Mouse (Mus musculus): ENCODE measurements around the gene Gm28305. TPM values are rescaled to one million over a fixed set of nuclear protein-coding genes. Genes with fewer than 3 reads are reported as not detected.

Gene Gm28305
- polyA plus RNA-seq, 1 experiment from 2014 or later: not detected

GRCm38 (mm10) chr9:104102301-104102700 lies 61.8 kb downstream of the Gm28305 start:
- Histone ChIP-seq H3K4me2 (0 out of 2 replicates have a peak overlapping the region, but pooled peaks have one; percentile 5), H3K4me3 (no peak overlapping the region), H3K4me1 (peaks cover 19% of the 10 kb centered on the region), H3K27ac (no peak overlapping the region), H3K27me3 (no peaks in the 10 kb centered on the region), H3K9ac (no peak overlapping the region), H3K36me3 (peaks cover 5% of the 10 kb centered on the region; the same call in 1 of the 2 replicates), H3K9me3 (no peaks in the 10 kb centered on the region)
- WGBS: 23% methylated on average over 6 of the region's 6 CpGs
- no peak for ATAC-seq (ENCODE audit: insufficient number of reproducible peaks, insufficient read depth, low FRiP score, low TSS enrichment, low read depth)

DNA sequence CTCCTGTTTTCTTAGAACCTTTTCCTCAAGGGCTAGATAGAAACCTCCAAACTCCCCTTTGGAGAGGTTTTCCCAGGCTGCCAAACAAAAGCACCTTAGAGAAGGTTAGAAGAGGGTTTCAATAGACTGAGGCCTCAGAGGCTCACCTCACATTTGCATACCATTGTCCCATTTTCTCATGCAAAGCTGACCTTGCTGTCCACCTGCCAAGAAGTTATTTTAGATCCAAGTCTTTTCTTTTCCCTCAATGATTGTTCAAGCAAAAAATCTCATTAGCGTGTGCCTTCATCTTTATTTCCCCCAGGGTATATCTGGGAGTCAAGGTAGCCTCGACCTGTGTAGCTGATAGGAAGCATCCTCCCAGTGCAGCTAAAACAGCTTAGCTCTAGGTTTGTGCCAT lies 62.4 kb downstream of the Gm28305 start:
- H3K27ac ChIP-seq: no peak overlapping the region
- H3K27me3 ChIP-seq: no peaks in the 10 kb centered on the region
- no peak for ATAC-seq (ENCODE audit: insufficient number of reproducible peaks, insufficient read depth, low FRiP score, low TSS enrichment, low read depth)
- H3K36me3 ChIP-seq: peaks cover 5% of the 10 kb centered on the region; the same call in 1 of the 2 replicates
- no peaks in the 10 kb centered on the region for H3K9me3 ChIP-seq
- no peak overlapping the region for H3K4me3 ChIP-seq
- peaks cover 19% of the 10 kb centered on the region for H3K4me1 ChIP-seq
- H3K4me2 ChIP-seq: no peak overlapping the region
- WGBS: 25% methylated on average over 2 of the region's 2 CpGs
- no peak overlapping the region for H3K9ac ChIP-seq

GRCm38 (mm10) chr9:104104986-104105385 lies 64.5 kb downstream of the Gm28305 start:
- H3K4me2 ChIP-seq: no peak overlapping the region
- peaks cover 35% of the 10 kb centered on the region for H3K4me1 ChIP-seq
- H3K36me3 ChIP-seq: no peaks in the 10 kb centered on the region
- ATAC-seq (ENCODE audit: insufficient number of reproducible peaks, insufficient read depth, low FRiP score, low TSS enrichment, low read depth): no peak
- H3K27ac ChIP-seq: no peak overlapping the region
- no peak overlapping the region for H3K9ac ChIP-seq
- WGBS: 87% methylated on average over 2 of the region's 2 CpGs
- no peaks in the 10 kb centered on the region for H3K27me3 ChIP-seq
- H3K9me3 ChIP-seq: no peaks in the 10 kb centered on the region
- H3K4me3 ChIP-seq: no peak overlapping the region

GRCm38 (mm10) chr9:104106930-104107329 lies 66.5 kb downstream of the Gm28305 start:
- H3K27ac ChIP-seq: no peak overlapping the region
- no peak overlapping the region for H3K9ac ChIP-seq
- H3K27me3 ChIP-seq: no peaks in the 10 kb centered on the region
- WGBS: 85% methylated on average over 9 of the region's 9 CpGs
- no peaks in the 10 kb centered on the region for H3K36me3 ChIP-seq
- 0 out of 2 replicates have a peak, but pooled peaks cover 4% of the 10 kb centered on the region for H3K9me3 ChIP-seq
- H3K4me3 ChIP-seq: no peak overlapping the region
- no peak for ATAC-seq (ENCODE audit: insufficient number of reproducible peaks, insufficient read depth, low FRiP score, low TSS enrichment, low read depth)
- H3K4me2 ChIP-seq: no peak overlapping the region
- H3K4me1 ChIP-seq: peaks cover 25% of the 10 kb centered on the region

DNA sequence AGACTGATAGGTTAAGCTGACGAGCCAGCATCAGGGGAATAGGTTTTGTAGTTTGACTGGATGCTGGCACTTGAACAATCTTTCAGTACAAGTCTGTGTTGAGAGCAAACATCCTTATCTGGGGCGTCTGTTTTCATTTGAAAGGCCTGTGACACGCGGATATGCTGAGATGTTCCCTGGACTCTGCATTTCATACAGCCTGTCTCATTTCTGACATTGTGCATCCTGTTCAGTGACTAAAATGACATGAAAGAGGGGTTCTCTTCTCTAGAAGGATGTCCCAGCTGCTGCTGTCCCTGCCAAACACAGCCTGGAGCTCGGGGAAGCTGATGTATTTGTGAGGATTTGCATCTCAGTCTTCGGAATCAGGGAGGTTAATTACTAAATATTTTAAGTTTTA lies 67.0 kb downstream of the Gm28305 start:
- Histone ChIP-seq H3K4me3 (no peak overlapping the region), H3K36me3 (no peaks in the 10 kb centered on the region), H3K9me3 (0 out of 2 replicates have a peak, but pooled peaks cover 5% of the 10 kb centered on the region), H3K4me1 (peaks cover 19% of the 10 kb centered on the region), H3K27ac (no peak overlapping the region), H3K27me3 (no peaks in the 10 kb centered on the region), H3K4me2 (no peak overlapping the region), H3K9ac (no peak overlapping the region)
- no peak for ATAC-seq (ENCODE audit: insufficient number of reproducible peaks, insufficient read depth, low FRiP score, low TSS enrichment, low read depth)
- WGBS: 75% methylated on average over 6 of the region's 6 CpGs

GRCm38 (mm10) chr9:104108571-104109143 lies 68.2 kb downstream of the Gm28305 start:
- H3K9ac ChIP-seq: no peak overlapping the region
- 0 out of 2 replicates have a peak, but pooled peaks cover 5% of the 10 kb centered on the region for H3K9me3 ChIP-seq
- H3K27ac ChIP-seq: peak overlapping the region; percentile 73
- 59% methylated on average over 2 of the region's 2 CpGs for WGBS
- peak overlapping the region; percentile 16; the same call in 1 of the 2 replicates for H3K4me2 ChIP-seq
- ATAC-seq (ENCODE audit: insufficient number of reproducible peaks, insufficient read depth, low FRiP score, low TSS enrichment, low read depth): no peak
- H3K4me3 ChIP-seq: no peak overlapping the region
- H3K27me3 ChIP-seq: no peaks in the 10 kb centered on the region
- H3K36me3 ChIP-seq: no peaks in the 10 kb centered on the region
- H3K4me1 ChIP-seq: peaks cover 22% of the 10 kb centered on the region

DNA sequence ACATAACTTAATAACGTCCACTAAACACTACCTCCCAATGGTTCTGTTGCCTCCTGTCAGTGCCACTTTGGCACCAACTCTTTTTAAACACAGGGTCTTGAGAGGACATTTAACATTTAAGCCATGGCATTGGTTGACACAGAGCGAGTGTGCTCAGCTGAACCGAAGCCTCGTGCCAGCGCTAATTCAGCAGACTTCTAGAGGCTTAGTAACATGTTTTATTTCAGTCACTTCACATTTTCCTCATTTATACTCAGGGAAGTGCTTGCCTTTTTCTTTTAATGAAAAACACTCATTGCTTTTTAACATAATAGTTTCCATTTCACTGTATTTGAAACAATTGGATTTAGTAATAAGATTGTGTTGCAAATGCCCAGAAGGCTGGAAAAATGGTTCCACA lies 68.7 kb downstream of the Gm28305 start:
- no peak overlapping the region for H3K9ac ChIP-seq
- no peak for ATAC-seq (ENCODE audit: insufficient number of reproducible peaks, insufficient read depth, low FRiP score, low TSS enrichment, low read depth)
- 0 out of 2 replicates have a peak, but pooled peaks cover 5% of the 10 kb centered on the region for H3K9me3 ChIP-seq
- H3K4me3 ChIP-seq: no peak overlapping the region
- no peaks in the 10 kb centered on the region for H3K36me3 ChIP-seq
- no peaks in the 10 kb centered on the region for H3K27me3 ChIP-seq
- H3K4me1 ChIP-seq: peaks cover 24% of the 10 kb centered on the region
- peak overlapping the region; percentile 16; the same call in 1 of the 2 replicates for H3K4me2 ChIP-seq
- H3K27ac ChIP-seq: peak overlapping the region; percentile 73
- WGBS: 45% methylated on average over 5 of the region's 5 CpGs

DNA sequence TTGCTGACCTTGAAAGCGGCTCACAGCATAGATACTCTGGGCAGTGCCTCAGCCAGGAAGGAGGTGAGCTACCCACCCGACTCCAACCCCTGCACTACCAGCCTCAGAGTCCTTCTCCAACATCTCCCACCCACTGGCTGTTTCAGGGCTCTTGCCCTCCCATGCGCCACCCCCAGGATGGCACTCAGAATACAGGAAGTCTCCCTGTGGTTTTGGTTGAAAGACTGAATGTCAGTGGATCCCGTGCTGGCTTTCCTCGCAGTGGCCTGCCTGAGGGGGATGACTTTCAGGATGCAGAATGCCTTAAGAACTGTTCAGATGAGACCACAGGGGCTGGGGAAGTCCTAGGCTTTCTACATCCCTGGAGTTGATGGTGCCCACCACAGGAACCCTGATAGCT lies 82.6 kb downstream of the Gm28305 start:
- ATAC-seq (ENCODE audit: insufficient number of reproducible peaks, insufficient read depth, low FRiP score, low TSS enrichment, low read depth): no peak
- H3K4me2 ChIP-seq: no peak overlapping the region
- WGBS: 68% methylated on average over 5 of the region's 5 CpGs
- H3K36me3 ChIP-seq: no peaks in the 10 kb centered on the region
- H3K9me3 ChIP-seq: no peaks in the 10 kb centered on the region
- H3K27ac ChIP-seq: peak overlapping the region; percentile 72; the same call in 1 of the 2 replicates
- H3K9ac ChIP-seq: no peak overlapping the region
- H3K4me3 ChIP-seq: no peak overlapping the region
- H3K4me1 ChIP-seq: peaks cover 56% of the 10 kb centered on the region
- no peaks in the 10 kb centered on the region for H3K27me3 ChIP-seq

DNA sequence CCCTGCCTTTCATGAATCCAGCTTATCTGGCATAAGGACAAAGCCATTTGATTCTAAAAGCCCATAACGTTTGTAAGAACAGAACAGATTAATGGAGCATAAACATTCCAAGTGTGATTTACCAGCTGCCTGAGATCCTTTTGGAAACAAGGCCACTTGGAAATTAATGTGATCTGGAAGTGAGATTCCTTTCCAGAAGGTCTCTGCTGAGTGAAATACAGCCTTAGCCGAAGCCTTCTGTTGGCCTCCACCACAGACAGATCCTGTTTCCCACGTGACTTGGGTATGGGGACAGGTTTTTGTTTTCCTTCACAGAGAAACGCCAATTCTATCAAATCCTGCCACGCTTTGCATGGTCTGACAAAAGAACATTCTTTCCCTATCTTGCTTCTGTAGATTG lies 83.2 kb downstream of the Gm28305 start:
- Histone ChIP-seq H3K36me3 (no peaks in the 10 kb centered on the region), H3K4me1 (peaks cover 53% of the 10 kb centered on the region), H3K27ac (peak overlapping the region; percentile 72), H3K27me3 (no peaks in the 10 kb centered on the region), H3K4me3 (no peak overlapping the region), H3K4me2 (no peak overlapping the region), H3K9ac (no peak overlapping the region), H3K9me3 (no peaks in the 10 kb centered on the region)
- 31% methylated on average over 5 of the region's 5 CpGs for WGBS
- no peak for ATAC-seq (ENCODE audit: insufficient number of reproducible peaks, insufficient read depth, low FRiP score, low TSS enrichment, low read depth)

Other genes starting within 250 kb of the Gm28305 start
- gene Nphp3, start 38.1 kb upstream of the Gm28305 start, polyA plus RNA-seq (2015; fragmentation: Nextera tagmentation; extraction: Ambion mirVana): 9.1 and 9.3 TPM in 2 replicates
- gene Uba5, start 22.5 kb downstream of the Gm28305 start, polyA plus RNA-seq (2015; fragmentation: Nextera tagmentation; extraction: Ambion mirVana): 64.3 and 65.2 TPM in 2 replicates
- gene Acad11, start 22.7 kb downstream of the Gm28305 start, polyA plus RNA-seq (2015; fragmentation: Nextera tagmentation; extraction: Ambion mirVana): 9.8 and 11.7 TPM in 2 replicates
- 0.86 and 2.0 TPM in 2 replicates for gene Ackr4, start 86.3 kb downstream of the Gm28305 start, polyA plus RNA-seq (2015; fragmentation: Nextera tagmentation; extraction: Ambion mirVana)
- gene Dnajc13, start 222.3 kb downstream of the Gm28305 start, polyA plus RNA-seq (2015; fragmentation: Nextera tagmentation; extraction: Ambion mirVana): 19.7 and 23.3 TPM in 2 replicates